Mouse (Mus musculus): ENCODE measurements around the gene Mphosph6. TPM values are rescaled to one million over a fixed set of nuclear protein-coding genes. Genes with fewer than 3 reads are reported as not detected.

Gene Mphosph6
- total RNA-seq, 2 experiments from 2014 or later: 21.3 to 23.4 TPM

DNA sequence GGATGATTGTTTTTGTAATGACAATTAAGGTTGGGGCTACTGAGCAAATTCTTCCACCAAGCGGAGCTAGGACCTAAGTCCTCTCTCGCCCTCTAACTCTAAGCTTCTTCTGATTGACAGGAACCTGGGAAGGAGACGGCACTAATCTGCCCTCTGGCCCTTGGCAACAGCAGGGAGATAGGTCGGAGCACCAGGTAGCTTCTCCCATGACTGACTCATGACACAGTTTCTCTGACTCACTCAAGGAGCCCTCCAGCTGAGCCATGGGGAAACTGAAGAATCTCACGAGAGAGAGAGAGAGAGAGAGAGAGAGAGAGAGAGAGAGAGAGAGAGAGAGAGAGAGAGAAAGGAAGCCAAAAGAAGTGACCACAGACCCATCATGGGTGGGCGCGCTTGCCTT lies 32.8 kb downstream of the Mphosph6 start:
- DNase-seq: no peak

DNA sequence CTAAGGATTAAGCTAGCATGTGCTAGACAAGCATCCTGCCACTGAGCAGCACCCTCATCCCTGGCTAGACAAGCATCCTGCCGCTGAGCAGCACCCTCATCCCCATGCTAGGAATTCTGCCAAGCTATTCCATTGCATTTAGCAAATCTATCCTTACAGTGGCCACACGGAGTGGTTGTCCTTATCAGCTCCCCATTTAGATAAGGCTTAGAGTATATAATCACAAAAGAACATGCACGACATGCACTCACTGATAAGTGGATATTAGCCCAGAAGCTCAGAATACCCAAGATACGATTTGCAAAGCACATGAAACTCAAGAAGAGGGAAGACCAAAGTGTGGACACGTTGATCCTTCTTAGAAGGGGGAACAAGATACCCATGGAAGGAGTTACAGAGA lies 35.8 kb downstream of the Mphosph6 start:
- DNase-seq: no peak

DNA sequence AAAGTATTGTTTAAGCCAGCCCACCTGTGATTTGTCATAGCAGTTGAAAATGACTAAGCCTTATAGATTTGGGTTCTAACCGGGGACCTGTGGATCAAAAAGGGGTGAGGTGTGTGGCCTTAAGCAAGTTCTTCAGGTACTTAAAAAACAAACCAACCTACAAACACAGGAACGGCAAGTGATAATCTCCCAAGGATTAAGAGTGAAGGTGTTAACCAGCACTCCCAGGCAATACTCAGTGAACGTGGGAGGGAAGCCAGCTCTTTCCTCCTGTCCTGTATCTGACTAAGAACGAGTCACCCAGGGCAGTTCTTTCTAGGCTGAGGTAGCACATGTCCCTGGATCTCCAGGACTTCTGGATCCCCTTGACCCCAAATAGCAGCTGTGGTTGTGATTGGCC lies 37.1 kb downstream of the Mphosph6 start:
- no peak for DNase-seq

DNA sequence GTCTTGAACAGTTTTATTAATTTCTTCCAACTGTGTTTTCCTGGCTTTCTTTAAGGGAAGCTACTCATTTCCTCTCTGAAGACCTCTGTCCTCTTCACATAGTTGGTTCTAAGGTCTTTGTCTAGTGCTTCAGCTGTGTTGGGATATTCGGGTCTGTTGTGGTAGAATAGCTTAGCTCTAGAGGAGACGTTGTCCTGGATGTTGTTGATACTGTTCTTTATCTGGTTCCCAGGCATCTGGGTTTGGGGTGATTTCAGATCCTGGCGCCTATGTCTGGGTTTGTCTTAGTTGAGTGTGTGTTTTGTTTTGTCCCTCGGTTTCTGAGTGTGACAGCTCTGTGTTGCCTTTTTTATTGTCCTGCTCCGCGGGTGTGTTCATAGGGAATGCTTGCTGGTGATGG lies 39.0 kb downstream of the Mphosph6 start:
- no peak for DNase-seq

DNA sequence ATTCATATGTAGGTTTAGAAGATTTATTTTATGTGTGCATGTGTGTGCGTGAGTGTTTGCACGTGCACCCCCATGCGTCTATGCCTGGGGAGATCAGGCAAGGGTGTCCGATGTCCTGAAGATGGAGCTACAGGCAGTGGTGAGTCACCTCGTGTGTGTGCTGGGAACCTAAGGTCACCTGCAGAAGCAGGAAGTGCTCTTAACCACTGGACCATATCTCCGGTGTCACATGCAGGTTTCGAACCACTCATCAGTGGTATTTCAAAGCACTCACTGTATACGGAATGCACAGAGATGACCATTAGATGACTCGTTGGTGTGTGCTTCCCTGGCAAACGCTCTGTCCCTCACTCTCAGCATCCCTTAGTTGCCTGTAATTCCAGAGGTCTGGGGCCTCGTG lies 43.8 kb downstream of the Mphosph6 start:
- no peak for DNase-seq

DNA sequence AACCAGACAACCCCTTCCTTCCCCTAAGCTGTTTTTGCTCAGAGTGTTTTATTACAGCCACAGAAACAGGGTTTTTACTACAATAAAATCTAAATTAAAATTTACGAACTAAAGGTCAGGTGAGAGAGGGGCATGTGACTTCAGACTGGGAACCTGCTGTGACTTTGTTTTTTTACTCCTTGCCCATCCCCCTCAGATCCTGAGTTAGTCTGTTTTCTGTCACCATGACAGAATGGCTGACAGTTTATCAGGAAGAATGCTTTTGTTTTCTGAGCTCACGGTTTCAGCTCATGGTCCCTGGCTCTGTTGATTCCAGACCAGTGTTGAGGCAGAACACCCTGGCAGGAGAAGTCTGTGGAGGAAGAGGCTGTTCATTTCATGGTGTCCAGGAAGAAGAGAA lies 52.3 kb downstream of the Mphosph6 start:
- DNase-seq: no peak

DNA sequence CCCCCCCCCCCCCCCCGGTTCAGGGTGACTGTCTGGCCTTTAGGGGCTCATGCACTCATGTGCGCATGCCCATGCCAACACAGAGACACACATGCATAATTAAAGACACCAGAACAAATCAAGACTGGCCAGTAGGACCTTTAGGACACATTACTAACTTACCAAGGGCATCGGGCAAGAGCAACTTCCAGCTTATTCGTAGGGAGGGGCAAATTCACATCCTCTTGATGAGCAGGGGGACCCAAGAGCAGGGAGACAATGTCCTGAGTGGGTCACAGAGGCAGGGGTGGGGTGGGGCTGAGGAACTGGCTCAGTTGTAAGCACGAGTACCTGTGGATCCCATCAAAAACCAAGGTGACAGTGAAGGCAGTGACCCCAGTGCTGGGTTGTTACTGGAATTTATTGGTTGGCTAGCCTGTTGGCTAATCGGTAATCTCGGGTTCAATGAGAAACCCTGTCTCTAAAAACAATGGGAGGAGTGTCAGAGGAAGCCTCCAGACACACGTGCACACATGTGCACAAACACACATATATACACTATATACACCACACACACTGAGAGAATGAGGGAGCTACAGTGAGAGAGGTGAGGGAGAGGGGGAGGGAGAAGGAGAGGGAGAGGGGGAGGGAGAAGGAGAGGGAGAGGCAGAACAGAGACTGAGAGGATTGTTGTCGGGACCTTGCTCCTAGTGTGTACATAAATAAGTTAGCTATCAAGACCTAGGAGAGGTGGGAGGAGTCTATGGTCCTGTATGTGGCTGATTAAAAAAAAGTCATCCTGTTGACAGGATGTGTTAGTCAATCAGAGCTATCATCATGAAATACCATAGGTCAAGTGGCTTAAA lies 53.6 kb downstream of the Mphosph6 start:
- DNase-seq: no peak

DNA sequence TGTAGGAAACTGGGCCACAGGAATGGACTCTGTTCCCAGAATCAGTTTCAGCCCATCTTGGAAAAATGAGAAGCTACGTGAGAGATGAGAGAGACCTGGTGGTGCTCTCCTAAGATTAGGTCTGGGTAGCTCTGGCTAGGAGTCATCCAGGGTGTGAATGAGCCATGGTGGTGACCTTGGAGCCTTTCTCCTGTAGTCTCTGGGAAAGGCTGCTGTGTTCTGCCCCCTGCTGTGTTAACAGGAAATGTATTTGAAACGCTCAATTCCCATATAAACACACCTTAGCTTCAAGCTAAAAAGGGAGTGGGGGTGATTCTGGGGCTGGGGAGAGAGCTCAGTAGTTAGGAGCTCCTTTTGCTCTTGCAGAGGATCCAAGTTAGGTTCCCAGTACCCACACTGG lies 54.3 kb downstream of the Mphosph6 start:
- DNase-seq: no peak

DNA sequence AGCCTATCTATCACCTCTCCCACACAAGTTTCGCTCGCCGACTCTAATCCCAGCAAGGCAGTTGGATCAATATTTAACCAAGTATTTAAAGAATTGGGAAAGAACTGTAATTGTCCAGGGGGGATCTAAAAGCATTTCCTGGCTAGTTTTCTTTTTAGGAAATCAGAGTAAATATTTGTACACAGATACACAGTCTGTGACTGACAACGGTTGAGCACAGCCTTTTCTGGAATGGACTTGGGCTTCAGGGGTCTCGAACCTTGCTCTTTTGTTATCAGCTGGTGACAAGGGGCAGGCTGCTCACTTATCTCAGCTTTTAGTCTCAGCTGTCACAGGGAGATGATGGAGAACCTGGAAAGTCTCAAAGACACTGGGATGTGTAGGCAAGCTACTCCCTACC lies 55.1 kb downstream of the Mphosph6 start:
- no peak for DNase-seq

DNA sequence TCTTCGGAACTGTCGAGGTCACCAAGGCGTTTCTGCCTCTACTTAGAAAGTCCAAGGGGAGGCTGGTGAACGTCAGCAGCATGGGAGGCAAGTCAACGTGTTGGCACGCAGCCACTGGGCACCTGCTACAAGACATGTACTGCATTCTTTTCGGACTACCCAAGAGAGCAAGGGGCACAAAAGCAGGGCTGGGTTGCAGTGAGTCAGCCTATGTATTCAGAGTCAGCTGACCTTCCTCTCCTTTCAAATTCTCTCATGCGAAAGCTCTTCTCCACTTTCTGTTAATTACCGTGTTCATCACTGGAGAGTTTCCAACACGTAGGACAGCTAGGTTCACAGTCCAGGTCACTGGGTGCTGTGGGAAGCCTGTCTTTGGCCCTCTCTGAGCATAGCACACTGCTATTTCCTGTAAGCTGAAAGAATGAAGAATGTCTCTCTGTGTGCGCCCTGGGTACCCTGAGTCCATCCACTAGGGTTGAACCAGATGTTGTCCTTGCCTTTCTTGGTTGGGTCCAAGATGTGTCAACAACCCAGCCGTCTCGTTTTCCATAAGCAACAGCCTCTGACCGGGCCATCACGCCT lies 59.2 kb downstream of the Mphosph6 start:
- DNase-seq: no peak

Other genes starting within 250 kb of the Mphosph6 start
- gene Sdr42e1, start 128.3 kb downstream of the Mphosph6 start, total RNA-seq (2021): 1 to 10 TPM; 4.1 to 4.2 TPM
- gene Hsd17b2, start 100.0 kb downstream of the Mphosph6 start, total RNA-seq (2021): not detected

Measured in layer of hippocampus, postnatal 36 days (tissue).